In the genomic region with DNA sequence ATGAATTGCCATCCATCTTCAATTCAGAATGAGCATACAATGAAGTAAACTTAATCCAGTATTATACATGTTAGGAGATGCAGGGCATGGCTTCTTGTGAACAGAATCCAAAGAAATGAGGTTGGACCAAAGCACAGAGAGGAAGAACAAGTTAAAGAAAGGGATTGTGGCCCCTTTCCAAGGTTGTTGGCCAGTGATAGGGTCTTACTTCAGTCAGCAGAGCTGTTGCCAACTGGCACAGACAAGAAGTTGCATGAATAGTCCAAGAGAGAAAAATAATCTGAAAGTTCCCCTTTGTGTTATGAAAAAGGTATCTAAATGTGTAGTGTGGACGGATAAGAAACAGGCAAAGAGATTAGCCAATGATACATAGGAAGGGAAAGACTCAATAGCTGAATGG, we compare ENCODE assay signal across 20 mouse cellular contexts.
DNase-seq lines count a peak whose midpoint lies in the region; ATAC-seq and TF ChIP-seq lines count a peak whose summit lies in the region.
"Had no signal": no experiment of that assay in that cellular context is flagged by ENCODE, and none has a peak within 500 bp of the region (broad histone marks: within the 10 kb centered on the region; RNA-seq: fewer than 3 reads in every experiment).

No protein-coding gene starts in this region.

- H3K36me3 ChIP-seq in lung, embryonic 14.5 days (ENCODE audit: insufficient read depth), result no peaks in the 10 kb centered on the region
- H3K36me3 ChIP-seq: heart, embryonic 13.5 days; hindbrain, embryonic 12.5 days; liver, embryonic 12.5 days; midbrain, embryonic 10.5 days; neural tube, embryonic 13.5 days had no signal

- no peaks in the 10 kb centered on the region for H3K4me1 ChIP-seq in lung, embryonic 14.5 days (ENCODE audit: insufficient read depth)
- H3K4me1 ChIP-seq in lung, adult 2 months (ENCODE audit: control insufficient read depth, insufficient read depth, low read length), result no peaks in the 10 kb centered on the region
- H3K4me1 ChIP-seq: heart, embryonic 13.5 days; hindbrain, embryonic 12.5 days; liver, embryonic 12.5 days; midbrain, embryonic 10.5 days; neural tube, embryonic 13.5 days had no signal

- no peaks in the 10 kb centered on the region for H3K9me3 ChIP-seq in lung, embryonic 14.5 days (ENCODE audit: low read depth, low read length)
- H3K9me3 ChIP-seq: heart, embryonic 13.5 days; hindbrain, embryonic 12.5 days; liver, embryonic 12.5 days; midbrain, embryonic 10.5 days; neural tube, embryonic 13.5 days had no signal

- DNase-seq in adrenal gland, postnatal 14 days, result peak; percentile 9
- no peak for DNase-seq in adrenal gland, adult 8-10 months
- peak; percentile 2 to 5 for DNase-seq in heart, adult 18-20 months
- DNase-seq in heart, adult 11 months, result no peak
- peak; percentile 5 for DNase-seq in lung, embryonic 14.5 days
- no peak for DNase-seq in lung, adult 2 months
- DNase-seq in brain, adult 2 months (ENCODE audit: low read depth, low spot score), result peak; percentile 16
- DNase-seq: embryo, embryonic 11 days; gastrocnemius, postnatal 36 days; kidney, adult 9 months; kidney, postnatal 4 days; lung, postnatal 4 days; right cerebral cortex, postnatal 25 days; thymus, postnatal 36 days had no signal

- no peak overlapping the region for H3K9ac ChIP-seq in lung, embryonic 14.5 days
- H3K9ac ChIP-seq: heart, embryonic 13.5 days; hindbrain, embryonic 12.5 days; liver, embryonic 12.5 days; neural tube, embryonic 13.5 days had no signal

- TF ChIP-seq POLR2A in lung, adult 2 months (IDR thresholded peaks at IDR 0.05; ENCODE audit: borderline replicate concordance, extremely low read depth, low read depth, low read length), result no peak

- no peak overlapping the region for H3K4me3 ChIP-seq in lung, embryonic 14.5 days (ENCODE audit: low read depth, low read length)
- H3K4me3 ChIP-seq in lung, adult 2 months (replicated peaks; ENCODE audit: extremely low read depth, low read depth, low read length), result no peak overlapping the region
- H3K4me3 ChIP-seq: heart, embryonic 13.5 days; hindbrain, embryonic 12.5 days; liver, embryonic 12.5 days; midbrain, embryonic 10.5 days; neural tube, embryonic 13.5 days had no signal

- 47% methylated on average over 1 of the region's 1 CpGs for WGBS in lung, embryonic 14.5 days
- WGBS in lung, adult 2 months, result 34% methylated on average over 1 of the region's 1 CpGs

- H3K27ac ChIP-seq in lung, embryonic 14.5 days (ENCODE audit: low read depth), result no peak overlapping the region
- H3K27ac ChIP-seq: heart, embryonic 13.5 days; hindbrain, embryonic 12.5 days; liver, embryonic 12.5 days; midbrain, embryonic 10.5 days; neural tube, embryonic 13.5 days had no signal

- H3K4me2 ChIP-seq in lung, embryonic 14.5 days, result no peak overlapping the region
- H3K4me2 ChIP-seq: heart, embryonic 13.5 days; hindbrain, embryonic 12.5 days; liver, embryonic 12.5 days; neural tube, embryonic 13.5 days had no signal

- H3K27me3 ChIP-seq in lung, embryonic 14.5 days (ENCODE audit: insufficient read depth, low read length), result no peaks in the 10 kb centered on the region
- H3K27me3 ChIP-seq: CH12.LX; heart, embryonic 13.5 days; hindbrain, embryonic 12.5 days; liver, embryonic 12.5 days; neural tube, embryonic 13.5 days had no signal

- TF ChIP-seq CTCF in lung, embryonic 14.5 days (IDR thresholded peaks at IDR 0.05; ENCODE audit: low read depth), result no peak
- no peak for TF ChIP-seq CTCF in lung, adult 2 months (IDR thresholded peaks at IDR 0.05; ENCODE audit: insufficient read depth, low read length)

- no peak for ATAC-seq in lung, embryonic 14.5 days (ENCODE audit: insufficient read depth)
- ATAC-seq: liver, embryonic 12.5 days had no signal

Comparison
In these comparisons a context has a peak if more than half of its experiments do, and no peak if none do; other contexts are left out.
1. DNase-seq: peak in adrenal gland, postnatal 14 days (single experiment), heart, adult 18-20 months (2 of 2), lung, embryonic 14.5 days (single experiment) and brain, adult 2 months (single experiment); none in adrenal gland, adult 8-10 months (single experiment), heart, adult 11 months (single experiment) and lung, adult 2 months (single experiment).